Mouse (Mus musculus): ENCODE results near the gene Bend5.

The Bend5 gene

DNA sequence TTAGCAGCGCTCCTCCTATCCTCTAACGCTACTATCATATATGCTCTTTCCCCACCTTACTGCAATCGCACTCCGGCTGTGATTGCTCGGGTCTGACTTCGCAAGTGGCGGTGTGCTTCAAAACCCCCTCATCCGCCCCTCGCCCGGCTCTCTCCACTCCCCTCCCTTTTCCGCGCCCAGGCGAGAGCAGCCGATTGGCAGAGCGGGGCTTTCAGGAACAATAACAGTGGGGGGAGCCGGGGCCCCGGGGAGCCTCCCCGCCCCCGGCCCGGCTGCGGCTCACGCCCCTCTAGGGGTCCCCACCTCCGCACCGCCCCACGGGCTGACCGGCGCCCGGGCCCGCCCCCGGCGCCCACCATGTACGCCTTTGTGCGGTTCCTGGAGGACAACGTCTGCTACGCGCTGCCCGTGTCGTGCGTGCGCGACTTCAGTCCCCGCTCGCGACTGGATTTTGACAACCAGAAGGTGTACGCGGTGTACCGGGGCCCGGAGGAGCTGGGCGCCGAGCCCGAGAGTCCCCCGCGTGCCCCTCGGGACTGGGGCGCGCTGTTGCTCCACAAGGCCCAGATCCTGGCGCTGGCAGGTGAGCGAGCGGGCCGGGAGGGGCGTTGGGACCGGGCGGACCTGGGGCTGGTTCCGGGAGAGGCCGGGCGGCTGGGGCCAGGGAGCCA is at the start of gene Bend5:
Gene Bend5 (plus strand): TSS at position 189 of the 671 bp plus-strand sequence.
- peak; percentile 70 for DNase-seq (ENCODE audit: low read depth)

DNA sequence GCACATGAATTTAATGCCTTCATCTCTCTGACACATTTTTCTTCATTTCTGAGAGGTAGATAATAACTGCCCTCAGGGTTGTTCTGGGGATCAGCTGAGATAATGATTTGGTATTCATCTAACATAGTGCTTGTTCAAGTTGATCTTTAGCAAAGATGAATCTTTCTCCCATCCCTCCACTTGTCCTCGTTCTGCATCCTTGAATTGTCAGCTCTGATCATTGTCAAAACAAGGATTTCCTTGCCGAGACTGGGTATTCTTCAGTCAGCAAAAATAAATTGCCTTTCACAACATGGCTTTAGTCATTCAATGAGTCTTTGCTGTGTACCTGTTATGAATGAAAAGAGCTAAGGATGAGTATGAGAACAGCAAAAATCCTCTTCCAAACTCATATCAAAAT is 47.0 kb upstream of the Bend5 start:
- DNase-seq (ENCODE audit: low read depth), result no peak

DNA sequence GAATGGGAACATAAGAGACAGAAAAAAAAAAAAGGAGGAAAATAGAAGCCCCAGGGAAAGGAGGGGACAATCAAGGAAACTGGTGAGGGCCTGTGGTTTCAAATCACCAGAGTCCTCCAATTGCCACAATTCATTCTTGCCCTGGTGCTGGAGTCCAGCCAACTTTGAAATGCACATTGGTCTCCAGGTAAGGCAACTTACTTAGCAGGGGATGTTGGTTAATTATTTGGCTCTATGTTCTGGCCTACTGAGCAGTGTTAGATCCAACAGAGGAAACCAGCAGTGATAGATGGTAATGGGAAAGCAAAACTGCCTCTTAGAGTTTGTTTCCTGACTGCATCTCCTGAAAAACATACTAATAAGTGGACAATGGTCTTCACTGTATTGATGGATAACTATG is 37.6 kb upstream of the Bend5 start:
- DNase-seq (ENCODE audit: low read depth), result no peak

DNA sequence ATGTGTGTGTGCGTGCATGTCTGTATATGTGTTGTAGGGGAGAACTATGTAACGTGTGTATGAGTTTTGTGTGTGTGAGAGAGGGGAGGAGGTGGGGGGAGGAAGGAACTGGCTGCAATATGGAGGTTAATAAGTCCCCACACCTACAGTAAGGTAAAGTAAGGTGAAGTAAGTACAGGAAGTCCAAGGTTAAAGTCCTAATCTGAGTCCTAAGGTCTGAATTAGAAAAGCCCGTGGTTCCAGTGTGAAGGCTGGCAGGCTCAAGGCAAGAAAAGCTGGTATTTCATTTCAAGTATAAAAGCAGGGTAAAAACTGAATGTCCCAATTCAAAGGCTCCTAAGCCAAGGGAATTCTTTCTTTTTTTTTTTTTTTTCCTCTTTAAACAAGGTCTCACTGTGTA is 36.7 kb upstream of the Bend5 start:
- DNase-seq (ENCODE audit: low read depth), result no peak

DNA sequence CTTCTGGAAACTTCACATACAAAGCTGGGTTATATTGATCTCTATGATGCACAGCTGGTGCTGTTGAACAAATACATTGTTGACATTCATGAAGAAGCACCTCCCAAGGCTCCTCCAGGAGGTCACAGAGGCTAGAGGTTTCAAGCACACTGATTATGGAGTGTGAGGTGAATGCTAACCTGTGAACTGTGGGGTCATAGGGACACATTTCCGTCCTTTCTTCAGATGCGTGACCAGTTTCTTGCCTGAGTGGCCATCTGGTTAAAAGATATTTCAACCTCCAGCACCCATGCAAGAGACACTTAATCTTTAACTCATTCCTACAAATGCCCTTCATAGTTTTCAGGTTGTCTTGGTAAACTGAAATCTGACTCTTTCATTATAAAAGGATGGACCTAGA is 31.7 kb upstream of the Bend5 start:
- no peak for DNase-seq (ENCODE audit: low read depth)

DNA sequence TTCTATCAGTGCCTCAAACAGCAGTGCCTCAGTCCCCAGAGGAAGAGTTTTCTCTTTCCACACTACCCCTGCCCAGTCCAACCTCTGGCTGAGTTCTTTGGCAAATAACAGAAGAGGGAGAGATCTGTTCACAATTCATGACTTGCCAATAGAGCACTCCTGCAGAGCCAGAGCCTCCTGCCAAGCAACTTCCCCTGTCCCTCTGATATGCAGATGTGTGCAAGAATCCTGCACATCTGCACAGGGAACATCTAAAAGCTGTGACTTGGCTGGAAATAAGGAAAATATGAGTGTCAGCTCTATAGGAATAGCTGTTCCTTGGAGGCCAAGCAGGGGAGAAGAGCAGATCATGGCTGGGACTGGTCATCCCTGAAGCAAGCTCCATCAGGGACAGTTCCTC is 24.1 kb upstream of the Bend5 start:
- no peak for DNase-seq (ENCODE audit: low read depth)

DNA sequence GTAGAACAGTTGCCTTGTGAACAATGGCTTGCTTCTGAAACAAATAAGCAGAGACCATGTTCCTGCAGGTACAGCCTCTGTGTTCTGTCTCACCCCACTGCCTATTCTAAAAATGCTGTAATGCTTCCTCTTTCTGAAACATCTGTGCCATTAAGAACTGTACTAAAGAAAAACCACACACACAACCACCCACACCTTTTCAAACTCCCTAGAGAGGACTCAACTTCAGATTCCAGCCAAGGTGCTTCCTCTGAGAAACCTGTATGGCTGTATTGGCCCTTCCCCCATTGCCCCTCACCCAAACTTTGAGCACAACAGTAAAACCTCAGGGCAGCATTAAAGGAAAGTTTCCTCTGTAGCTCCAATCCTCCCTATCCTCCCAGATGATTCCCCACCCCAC is 15.0 kb upstream of the Bend5 start:
- no peak for DNase-seq (ENCODE audit: low read depth)

DNA sequence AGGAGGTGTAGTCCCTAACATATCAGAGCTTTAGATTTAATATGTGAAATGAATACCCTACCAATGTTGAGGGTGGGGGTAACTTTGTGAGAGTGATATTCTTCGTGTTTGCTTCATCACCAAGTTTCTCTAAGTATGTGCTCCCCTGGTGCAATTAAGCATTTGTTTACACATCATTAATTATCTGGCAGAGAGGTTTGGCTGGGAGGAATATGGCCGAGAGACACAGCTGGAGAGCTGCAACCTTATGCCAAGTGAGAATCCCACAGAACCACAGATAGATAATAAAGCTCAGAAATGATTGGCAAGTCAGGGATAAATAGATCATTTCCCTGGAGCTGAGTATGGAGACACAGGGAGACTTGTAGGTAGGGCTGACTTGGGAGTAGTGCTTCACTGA is 14.1 kb upstream of the Bend5 start:
- DNase-seq (ENCODE audit: low read depth), result no peak

DNA sequence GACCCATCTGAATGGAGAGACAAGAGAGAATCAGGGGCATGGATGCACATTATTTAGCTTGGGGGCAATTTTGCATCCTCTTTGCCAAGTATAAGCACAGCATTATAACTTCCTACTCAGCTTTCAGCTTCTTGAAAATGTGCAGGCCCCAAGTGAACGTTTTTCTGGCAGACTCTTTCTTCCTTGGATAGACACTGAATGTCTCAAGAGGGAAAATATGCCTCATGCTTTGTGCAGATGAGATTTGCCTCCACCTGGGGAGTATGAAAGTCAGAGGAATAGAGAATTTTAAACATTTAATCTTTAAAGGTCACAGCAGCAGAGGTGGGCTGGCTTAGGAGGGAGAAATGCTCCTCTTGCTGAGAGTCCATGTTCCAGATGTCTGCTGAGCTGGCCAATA is 11.6 kb upstream of the Bend5 start:
- no peak for DNase-seq (ENCODE audit: low read depth)

DNA sequence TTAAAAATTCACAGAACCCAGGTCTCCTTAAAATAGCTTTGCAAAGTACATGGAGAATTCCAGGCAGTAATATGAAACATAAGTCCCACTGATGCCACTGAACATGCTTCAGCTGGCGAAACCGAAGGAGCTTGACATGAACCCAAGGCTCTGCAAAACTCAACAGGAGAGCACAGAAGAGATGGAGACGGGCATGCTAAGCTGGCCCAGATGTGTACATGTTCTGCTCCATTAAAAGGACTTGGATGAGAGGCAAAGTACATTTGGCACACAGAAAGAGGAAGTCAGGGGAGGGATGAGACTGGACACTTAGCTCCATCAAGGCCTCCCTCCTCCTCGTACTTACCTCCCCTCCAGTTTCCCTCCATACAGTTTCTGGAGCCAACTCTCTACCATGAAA is 4.1 kb upstream of the Bend5 start:
- no peak for DNase-seq (ENCODE audit: low read depth)

DNA sequence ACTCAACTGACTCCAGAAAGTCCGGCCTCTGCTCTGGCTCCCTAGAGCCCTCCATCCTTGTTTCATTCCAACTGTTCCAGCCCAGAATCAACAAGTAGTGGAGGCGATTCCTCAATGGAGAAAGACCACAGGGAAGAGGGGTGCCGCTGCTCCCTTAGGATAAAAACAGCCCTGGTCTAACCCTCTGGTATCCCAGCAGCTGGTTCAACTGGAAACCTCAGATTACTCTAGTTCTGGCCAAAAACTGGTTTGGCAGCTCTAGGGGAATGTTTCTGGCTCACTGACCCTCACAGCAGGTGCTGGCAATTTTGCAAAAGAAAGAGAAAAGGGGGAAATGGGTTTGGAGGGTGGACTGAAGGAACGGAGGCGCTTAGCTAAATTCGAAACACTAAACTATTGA is 407 bp upstream of the Bend5 start:
- no peak for DNase-seq (ENCODE audit: low read depth)

DNA sequence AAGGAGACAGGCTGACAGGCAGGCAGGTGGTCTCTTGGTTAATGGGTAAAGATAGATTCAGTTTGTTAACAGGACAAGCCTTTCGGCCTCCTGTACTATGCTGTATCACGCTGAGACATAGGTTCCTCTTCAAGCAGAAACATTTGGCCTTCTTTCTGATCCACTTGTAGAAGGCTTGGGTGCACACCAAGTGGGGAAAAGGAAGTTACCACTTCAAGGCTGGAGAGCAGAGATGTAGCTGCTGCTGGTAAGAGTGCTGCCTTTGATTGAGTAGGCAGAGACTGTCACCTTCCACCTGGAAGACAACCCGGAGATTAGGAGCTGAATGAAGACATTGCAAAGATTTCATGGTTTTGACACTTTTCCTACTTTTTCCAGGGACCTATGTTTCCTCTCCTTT is 1.3 kb downstream of the Bend5 start:
- DNase-seq (ENCODE audit: low read depth), result no peak

DNA sequence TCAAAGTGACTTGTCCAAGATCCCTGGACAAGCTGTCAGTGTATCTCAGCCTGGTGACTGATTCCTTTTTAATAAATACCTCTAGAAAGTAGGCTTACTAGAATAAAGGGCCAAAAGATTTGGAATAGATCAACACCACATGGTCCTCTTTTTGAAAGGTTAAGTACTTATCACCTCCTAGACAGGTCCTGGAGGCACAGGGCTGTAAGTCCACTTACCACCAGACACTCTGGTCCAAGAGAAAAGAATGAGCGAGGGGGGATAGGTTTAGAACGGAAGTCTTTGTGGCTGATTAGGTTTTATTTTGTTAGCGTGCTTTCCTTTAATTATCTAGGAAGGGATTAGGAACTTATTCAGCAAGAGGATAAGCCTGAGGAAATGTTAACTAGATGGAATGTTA is 1.7 kb downstream of the Bend5 start:
- DNase-seq (ENCODE audit: low read depth), result no peak

DNA sequence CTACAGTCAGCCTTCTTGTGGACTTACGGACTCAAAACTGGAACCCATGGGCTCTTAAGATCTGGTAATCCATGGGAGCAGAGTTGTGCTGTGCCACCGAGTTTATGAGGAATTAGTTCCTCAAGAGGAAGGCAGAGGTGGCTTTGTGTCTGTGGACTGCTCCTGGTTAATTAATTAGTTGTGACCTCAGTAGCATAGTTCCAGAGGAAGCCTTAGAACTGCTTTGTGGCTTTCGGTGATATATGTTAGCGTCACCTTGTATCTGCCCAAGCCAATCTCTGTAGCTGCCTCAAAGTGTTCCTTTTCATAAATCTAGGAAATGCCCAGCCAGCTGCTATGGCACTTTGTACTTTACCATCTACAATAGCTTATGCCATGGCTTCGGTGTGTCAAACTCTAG is 2.9 kb downstream of the Bend5 start:
- no peak for DNase-seq (ENCODE audit: low read depth)

DNA sequence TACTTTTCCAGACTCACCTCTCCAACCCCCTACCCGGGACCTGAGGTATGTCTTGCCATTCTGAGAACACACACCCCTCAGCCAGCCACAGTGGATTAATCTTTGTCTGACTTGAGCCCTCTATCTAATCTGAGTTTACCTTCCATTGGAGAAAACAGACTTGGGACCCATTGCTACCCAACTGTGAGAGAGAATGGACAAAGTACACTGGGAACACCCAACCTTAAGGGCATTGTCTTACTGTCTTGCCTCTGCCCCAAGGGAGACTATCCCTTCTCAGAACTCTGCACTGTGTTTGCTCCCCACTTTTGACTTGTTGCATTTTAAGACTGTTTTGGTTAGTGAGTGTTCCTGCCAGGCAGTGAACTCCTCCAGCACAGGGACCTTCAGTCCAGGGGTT is 4.7 kb downstream of the Bend5 start:
- DNase-seq (ENCODE audit: low read depth), result no peak

DNA sequence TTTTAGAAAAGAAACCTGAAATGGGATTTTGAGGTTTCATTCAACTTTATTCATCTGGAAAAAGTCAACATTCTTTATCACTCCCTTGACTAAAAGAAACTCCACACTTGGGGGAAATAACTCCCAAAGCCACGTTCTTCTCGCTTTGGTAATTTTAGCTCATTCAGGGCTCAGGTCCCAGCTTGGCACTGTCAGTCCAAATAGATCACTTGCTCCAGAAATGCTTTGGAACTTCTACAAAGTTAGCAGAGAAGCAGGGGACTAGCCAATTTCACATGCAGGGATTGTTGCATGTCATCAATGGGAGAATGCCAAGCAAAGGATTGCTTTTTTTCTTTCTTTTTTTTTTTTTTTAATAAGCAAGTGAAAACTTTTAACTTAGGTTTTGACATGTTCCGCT is 5.2 kb downstream of the Bend5 start:
- DNase-seq (ENCODE audit: low read depth), result no peak

DNA sequence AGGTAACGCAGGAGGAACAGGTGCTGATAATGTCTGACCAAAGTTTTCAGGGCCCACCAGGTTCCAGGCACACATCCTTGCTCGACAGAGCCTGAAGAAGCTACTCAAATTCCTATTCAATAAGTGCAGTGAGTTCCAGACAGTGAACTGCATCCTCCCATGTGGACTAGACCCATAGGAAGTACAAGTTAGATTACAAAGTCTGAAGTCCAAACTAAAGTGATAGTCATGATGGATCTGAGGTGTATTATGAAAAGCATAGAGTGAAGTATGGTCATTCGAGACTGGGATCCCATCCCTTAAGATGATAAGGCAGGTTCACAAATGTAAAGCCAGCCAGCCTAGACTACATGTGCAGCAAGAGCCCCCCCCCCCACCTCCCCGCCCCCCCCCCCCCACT is 6.1 kb downstream of the Bend5 start:
- DNase-seq (ENCODE audit: low read depth), result no peak

DNA sequence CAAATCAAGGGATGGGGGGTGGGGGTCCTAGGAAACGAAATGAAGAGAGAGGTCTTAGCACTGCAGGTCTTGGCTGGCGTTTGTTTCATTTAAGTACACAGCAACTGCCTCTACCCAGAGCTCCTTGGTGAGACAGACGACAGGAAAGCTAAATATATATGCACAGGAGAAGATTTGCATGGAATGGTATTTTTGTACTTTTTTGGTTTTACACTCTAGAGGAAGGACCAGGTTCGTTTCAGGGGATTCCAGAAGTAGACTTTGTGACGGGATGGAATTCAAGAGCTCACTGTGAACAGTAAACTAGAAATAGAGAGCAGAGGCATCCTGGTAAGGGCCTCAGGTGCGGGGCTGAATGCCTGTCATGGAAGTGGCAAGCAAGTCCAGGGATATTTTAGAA is 7.0 kb downstream of the Bend5 start:
- no peak for DNase-seq (ENCODE audit: low read depth)

DNA sequence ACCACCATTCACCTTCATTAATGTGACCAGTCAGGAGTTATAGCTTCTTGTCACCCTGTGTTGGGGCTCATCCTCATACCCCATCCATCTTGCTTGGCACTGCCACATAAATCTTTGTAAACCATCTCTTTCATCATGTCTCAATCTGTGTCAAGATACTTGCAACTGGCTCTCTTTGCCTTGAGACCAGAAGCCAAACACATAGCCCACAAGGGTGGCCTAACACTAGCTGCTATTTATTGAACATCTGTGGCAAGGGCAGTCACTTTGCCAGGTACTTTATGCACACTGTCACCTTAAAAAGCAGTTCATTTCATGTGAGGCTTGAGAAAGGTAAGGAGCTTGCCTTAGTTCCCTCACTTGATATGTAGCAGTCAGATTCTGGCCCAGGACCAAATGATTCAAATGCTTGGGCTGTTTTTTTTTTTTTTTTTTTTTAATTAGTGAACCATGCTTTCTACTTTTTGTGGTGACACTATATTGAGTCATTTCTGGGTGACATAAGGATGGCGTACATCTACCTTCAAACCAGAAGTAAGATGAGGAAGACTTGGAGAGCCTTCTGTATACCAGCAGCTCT is 9.7 kb downstream of the Bend5 start:
- DNase-seq (ENCODE audit: low read depth), result no peak

DNA sequence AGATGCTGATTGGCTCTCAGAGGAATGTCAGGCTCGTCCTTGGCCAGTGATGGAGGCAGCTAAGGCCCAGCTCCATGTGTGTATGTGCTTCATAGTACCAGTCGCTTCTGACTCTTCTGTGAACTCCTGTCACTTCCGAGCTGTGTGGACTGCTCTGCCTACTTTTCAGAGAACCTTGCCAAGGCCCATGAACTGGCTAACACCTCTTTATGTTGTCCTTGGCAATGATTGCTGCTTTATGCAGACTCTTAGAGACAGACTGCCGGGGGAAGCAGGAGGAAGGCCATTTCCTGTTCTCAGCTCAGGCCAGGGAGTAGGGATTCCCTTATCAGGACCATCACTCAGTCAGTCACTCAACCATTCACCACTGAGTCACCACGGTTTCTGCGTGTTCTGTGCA is 10.4 kb downstream of the Bend5 start:
- no peak for DNase-seq (ENCODE audit: low read depth)

DNA sequence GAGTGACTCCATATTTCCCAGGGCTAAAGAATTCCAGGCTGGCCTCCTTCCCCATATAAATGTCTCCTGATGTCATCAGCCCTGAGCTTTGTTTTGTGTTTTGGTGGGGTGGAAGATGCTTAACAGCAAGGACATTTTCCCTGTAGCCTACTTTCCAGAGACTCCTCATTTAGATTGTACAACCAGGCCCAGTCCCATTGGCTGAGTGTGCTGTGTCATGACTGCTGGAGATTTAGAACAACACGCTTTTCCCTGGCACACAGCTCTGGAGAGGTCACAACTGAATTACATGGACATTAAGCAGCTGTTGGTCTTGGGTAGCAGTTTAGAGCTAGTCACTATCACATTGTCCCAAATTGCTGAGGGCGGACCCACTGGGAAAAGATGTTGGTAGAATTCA is 16.4 kb downstream of the Bend5 start:
- DNase-seq (ENCODE audit: low read depth), result no peak

DNA sequence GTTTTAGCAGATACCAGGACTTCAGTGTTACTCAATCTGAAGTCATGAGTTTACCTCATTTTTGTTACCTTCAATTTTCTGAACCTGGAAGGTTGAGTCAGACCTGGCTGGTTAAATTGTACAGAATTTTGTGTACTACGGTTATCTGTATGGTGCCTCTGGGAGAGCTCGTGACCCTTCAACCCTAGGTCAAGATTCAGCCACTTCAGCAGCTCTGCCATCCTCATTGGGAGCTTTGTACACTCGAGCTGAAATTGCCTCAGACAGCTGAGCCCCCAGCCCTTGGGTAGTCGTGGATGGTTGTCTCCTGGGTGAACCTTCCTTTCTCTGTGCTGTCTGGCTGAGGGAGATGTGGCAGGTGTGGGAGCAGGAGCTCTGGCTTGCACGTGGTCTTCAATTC is 17.2 kb downstream of the Bend5 start:
- DNase-seq (ENCODE audit: low read depth), result no peak

DNA sequence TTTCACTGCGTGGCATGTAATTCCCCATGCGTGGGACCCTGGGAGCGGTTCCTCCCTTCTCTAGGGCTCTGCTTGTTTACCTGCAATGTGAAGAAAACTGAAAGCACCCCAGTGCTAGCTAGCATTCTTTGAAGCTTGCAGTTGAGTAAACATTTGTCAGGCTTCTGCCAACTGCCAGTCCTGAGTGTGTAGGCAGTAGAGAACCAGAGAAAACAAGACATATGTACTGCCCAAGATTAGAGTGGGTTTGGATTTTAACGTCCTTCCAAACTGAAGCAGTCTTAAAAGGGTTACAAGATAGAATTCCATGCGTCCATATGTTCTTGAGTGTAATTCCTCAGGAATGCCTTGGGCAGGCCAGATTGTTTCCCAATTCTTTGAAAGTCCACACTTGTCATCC is 17.6 kb downstream of the Bend5 start:
- DNase-seq (ENCODE audit: low read depth), result no peak

DNA sequence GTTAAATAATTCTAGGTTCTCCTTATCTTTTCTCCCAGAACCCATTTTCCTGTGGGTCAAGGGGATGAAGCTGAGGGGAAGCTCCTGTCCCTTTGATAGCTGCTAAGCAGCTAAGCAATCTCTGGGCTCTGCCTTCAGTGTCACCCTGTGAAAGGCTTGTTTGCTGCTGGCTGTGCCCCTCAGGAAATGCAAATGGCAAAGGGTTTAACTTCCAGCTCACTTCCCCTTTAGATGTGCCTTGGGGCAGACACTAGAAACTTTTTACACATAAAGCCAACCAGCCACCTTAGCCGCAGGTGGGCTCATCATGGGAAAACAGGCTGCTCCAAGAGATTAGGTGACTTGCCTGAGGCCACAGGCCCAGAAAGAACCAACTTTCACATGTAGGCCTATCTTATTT is 26.9 kb downstream of the Bend5 start:
- no peak for DNase-seq (ENCODE audit: low read depth)
